Mouse (Mus musculus): ENCODE data around the gene Fan1.

The Fan1 gene

DNA sequence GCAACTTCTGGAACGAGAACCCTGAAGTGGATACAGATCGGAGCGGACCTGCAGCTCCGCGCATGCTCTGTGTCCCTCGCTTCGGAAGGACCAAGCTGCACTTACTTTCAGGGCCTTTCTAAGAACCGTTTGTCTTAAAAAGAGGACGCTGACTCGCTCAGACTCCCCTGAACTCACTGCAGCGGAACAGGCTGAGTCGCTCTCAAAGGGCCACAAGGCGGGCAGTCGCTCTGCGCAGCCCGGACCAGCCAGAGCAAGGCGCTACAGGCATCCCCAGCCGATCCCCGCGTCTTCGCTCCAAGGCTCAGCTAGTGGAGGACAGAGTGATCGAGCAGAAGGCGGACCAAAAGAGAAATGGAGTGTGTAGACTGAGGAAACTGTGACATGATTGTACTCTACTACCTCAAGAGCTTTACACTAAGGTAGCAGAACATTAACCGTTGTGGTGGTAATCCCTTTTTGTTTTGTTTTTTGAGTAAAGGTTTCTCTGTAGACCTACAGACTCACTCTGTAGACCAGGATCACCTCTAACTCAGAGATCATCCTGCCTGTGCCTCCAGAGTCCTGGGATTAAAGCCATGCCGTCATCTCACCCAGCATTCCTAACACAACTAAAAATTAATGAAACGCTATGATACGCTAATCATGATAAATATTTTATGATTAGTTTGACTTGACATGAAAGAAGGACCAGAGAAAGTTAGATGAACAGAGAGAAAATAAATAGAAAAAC is at the start of gene Fan1:
Gene Fan1, minus strand, starts transcription at position 266 of the 733 bp plus-strand sequence.
- peak; percentile 89 for DNase-seq (ENCODE audit: low spot score)

DNA sequence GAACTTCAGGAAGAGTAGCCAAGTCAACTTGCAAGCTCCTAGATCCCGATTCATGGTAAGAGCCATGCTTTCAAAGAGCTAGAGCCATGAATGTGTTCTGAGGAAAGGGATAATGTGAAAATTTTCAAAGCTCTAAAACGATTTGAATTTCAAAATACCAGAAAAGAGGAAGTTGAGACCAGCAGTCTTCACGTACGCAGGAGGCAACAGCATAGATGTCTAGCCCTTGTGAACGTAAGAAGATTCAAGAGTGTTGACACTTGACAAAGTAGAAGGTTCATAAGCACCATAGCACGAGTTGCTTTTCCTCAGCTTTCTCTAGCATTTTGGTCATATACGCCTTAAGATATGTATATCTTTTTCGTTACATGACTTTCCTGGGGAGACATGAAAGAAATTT is 30.1 kb upstream of the Fan1 start:
- DNase-seq (ENCODE audit: low spot score), result no peak

DNA sequence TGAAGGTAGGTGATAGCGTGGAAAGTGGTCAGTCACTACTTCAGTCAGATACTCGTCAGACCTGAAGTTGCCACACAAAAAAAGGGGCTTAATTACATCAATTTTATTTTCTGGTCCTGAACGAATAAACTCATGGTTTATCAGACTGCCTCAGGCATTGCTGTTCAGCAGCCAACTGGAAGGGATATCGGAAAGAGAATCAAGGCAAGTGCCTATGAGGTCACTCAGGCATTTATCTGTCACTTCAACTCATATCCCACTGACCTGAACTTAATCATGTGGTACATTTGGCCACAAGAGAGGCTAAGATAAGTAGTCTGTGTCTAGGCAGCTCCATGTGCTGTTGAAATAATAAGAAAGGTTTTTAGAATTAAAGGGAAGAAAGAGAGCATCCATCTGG is 28.6 kb upstream of the Fan1 start:
- DNase-seq (ENCODE audit: low spot score), result no peak

DNA sequence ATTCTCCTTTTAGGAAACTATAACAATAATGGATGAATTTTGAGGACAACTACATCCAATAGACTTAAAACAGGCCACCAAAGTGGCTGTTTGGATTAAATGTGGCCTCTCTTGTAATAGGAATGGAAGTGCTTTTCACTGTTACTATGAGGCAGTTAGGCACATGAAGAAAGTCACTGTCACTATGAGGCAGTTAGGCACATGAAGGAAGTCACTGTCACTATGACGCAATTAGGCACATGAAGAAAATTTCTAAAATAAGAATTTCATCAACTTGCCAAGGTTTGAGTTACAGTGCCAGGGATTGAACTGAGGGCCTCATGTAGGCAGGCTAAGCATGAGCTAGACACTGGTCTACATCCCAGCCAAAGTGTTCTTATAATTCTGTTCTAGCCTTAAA is 26.8 kb upstream of the Fan1 start:
- DNase-seq (ENCODE audit: low spot score), result no peak

DNA sequence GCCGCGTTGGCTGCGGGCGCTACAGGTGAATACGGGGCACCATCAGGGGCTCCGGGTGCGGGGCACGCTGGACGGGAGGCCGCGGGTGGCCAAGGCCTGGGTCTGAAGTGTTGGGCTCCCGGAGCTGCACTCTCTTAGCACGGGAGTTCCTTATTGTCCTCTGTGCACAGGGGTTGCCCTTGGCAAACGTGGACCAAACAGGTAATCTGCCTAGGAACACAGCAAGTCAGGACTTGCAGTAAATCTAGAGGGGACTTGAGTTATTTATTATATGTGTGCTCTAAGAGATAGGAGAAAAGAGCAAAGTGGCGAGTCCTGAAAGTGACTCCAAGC is 18.9 kb upstream of the Fan1 start:
- no peak for DNase-seq (ENCODE audit: low spot score)

DNA sequence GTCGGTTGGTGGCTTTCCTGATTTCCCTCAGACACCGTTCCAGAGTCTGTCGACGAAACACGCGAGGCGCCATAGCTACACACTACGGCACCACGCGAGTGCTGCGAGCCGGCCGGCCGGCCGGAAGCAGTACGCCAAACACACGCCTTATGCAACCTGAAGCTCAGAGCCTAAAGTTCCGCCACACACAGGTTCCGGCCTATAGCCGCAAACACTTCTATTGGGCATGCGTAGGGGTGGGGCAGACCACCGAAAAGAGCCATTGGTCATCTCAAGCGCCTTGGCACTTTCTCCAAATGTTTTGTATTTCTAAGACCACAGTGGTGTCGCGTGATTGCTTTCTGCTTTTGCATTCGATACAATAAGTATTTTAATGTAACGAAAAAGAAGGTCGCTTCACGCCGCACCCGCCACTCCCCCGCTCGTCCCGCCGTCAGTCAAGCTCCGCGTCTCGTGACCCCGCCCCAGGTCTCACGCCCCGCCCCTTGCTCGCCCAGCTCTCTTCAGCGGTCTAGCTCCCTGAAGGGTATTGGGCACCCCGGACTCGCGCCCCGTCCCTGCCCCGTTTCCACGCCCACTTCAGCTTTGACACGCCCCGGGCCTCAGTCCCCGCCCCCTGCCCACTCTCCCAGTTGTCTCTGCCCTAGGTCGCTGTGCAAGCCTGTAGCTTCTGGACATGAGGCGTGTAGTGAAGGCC is 18.4 kb upstream of the Fan1 start, which contains the start of the genes Mphosph10 and Mcee:
Gene Mphosph10, minus strand, starts transcription at position 147 of the 697 bp plus-strand sequence.
Gene Mcee, plus strand, starts transcription at position 486 of the 697 bp plus-strand sequence.
- peak; percentile 94 for DNase-seq (ENCODE audit: low spot score)

DNA sequence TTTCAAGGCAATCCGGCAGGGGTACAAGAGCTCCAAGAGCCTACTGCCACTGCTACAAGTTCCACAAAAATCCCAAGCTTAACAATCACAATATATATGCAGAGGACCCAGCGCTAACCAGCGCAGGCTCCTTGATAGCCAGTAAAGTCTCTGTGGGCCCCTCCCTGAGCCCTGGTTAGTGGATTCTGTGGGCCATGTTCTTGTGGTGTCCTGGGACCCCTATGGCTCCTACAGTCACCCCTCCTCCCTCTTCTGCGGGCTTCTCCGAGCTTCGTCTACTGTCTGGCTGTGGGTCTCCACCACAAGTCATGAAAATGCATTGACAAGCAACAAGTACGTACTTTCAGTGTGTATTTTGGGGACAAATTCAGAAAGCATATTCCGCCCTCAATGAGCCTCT is 17.6 kb upstream of the Fan1 start:
- DNase-seq (ENCODE audit: low spot score), result no peak

DNA sequence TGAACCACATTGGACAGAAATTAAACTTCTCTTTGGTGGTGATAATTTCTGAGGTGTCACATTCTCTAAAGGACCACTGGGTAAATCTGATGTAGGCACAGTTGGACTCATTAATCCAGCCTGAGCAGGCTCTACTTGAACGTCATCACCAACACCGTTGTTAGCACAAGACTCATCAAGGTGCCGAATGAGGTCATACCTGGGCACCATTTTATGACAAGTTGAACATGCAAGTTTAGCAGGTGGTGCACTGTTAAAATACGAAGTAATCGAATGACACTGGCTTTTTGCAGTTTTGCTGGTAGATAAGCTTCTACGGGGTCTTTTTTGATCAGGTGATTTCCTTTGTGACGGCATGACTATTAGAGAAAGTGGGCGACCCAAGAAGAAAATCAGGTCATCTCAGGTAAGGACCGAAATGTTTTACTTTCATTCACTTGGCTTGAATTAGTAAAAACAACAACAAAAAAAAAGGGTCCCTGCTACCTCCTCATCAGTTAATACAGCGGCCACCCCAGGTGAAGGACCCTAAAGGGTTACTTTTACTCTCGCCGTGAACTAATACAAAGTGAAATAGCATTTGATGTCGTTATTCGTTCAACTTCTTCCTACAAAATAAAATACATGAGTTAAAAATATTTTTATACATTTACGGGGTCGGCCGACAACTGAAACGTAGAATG is 607 bp downstream of the Fan1 start:
- DNase-seq (ENCODE audit: low spot score), result no peak

DNA sequence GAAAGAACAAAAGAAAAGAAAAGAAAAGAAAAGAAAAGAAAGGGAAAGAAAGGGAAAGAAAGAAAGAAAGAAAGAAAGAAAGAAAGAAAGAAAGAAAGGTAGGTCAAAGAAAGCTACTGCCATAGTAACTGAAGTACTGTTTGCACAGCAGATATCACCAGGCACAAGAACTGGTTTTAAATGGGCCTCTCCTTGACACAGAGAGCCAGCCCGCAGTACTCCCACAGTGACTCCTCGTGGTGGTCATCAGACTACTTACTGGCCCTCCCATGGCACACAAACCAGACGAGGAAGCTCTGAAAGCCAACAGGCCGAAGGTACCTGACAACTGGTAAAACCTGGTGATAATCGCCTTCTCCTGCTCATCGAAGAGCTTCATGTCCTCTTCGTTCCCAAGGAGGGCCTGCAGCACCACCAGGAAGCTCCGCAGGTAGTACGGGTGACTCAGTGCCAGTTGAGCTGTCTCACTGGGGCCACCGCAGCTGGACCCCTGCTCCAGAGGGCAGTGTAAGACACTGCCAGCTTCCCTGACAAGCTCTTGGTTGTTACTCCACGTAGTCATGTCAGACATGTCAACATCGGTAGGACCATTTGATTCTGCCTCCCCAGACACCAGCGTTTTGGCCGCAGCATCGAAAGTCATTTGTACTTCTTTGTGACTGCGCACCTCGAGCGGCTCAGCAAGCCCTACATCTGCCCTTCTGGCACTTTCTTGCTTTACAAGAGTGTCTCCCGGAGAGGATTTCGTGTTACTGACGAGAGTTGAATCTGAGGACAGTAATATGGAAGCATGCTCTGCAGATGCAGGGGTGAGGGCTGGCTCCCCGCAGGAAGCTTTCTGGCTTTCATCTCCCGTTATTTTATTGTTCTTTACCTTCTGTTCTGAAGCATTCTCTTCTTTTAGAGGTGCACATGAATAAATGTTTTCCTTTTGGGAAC is 1.7 kb downstream of the Fan1 start:
- no peak for DNase-seq (ENCODE audit: low spot score)

DNA sequence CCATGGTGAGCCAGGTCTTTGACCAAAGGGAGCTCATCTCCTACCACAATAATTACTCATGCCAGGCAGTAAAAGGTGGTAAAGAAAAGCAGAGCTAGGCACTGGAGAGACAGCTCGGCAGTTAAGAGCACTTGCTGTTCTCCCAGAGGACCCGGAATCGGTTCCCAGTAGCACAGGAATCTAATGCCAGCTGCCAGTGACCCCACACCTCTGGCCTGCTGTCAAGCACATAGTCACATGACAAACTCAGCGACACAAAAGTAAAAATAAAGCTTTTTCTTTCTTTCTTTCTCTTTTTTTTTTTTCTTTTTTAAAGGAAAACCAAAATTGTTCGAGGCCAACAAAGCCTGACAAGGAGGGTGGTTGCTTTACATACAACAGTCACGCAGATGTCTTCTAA is 4.1 kb downstream of the Fan1 start:
- DNase-seq (ENCODE audit: low spot score), result no peak

DNA sequence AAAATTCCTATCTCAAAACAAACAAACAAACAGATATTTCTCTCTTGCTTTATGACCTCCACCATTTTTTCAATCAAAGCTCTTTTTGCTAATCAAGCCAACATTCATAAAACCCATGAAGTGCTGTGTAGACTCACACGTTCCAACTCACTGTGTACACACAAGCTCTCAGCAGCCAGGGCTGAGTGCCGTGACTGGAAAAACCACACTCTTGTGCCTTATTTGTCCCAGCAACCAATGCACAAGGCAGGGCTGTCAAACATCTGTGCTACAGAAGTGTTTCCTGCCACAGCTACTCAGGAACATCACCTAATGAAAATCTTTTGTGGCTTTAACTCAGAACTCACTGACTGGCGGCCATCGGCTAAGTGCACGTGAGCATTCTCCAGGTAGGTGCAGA is 8.0 kb downstream of the Fan1 start:
- no peak for DNase-seq (ENCODE audit: low spot score)

DNA sequence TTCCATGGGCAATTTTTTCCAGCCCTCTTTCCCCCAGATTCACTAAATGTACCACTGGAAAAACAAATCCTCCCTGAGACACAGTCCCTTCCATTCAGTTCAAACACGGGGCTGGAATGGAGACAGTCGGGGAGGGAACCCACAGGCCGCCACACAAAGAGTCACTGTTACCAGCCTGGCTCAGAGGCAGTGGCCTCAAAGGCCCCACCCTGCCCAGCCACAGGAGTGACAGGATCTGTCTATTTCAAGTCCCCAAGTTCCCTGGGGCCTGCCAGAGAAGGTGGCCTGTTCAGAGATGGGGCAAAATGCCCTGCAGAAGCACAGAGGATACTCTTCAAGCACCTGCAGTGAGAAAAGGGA is 13.3 kb downstream of the Fan1 start:
- DNase-seq (ENCODE audit: low spot score), result peak; percentile 73

DNA sequence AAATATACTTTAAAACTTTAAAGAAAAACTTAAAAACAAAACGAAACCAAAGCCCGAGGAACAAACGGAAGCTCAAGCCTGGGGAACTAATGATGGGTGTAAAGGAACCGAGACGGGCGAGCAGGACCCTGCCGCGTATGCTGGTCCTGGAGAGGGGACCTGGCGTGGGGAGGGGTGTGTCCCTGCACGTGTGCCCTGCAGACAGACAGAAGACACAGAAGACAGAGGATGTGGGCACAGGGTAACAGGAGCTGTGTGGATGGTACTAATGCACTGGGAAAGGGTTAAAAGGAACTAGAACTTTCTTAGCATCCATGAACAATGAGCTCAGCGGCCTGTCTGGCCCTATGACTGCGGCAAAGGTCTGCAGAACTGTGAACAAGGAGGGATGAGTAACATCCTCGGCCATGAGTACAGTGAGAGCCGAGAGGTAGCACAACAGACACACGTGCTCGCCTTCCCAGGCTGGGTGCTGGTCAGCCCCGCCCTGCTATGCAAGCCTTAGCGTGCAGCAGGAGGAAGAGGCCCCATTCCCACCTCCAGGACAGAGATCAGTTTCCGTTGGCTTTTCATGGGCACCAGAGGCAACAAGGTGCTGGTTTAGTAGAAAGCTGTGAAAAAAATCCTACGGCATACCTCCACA is 13.8 kb downstream of the Fan1 start:
- no peak for DNase-seq (ENCODE audit: low spot score)

DNA sequence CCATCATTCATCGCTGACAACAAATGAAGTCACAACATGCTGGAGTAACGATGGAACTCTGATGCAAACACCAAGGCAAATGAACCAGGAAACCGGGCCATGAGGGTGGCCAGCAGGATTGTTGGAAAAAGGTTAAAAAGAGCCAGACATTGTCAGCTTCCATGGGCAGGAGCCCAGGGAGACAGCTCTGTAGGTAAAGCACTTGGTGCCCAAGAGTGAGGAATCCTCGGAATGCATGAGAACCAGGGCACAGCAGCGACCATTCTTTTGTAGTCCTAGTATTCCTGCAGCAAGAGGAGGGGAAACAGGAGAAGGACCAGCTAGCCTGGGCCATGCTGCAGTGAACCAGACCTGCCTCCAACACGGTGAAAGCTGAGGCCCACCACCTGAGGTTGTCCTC is 15.2 kb downstream of the Fan1 start:
- DNase-seq (ENCODE audit: low spot score), result no peak

DNA sequence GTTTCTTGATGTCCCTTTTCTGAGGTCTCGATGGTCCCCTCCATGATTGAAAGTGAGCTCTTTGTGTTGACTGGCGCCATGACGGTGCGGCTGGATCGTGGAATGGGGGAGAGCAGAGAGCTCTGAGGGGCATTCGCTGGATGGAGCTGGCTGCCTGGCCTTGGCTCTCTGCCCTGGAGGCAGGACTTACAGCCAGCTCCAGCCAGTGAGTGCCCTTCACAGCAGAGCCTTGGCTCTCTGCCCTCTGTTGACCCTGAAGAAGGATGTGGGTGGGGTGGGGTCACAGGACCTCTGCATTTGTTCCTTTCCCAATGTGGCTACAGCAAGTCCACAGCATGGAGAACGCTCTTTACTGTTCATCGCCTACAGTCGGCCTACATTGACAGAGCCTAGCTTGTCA is 16.5 kb downstream of the Fan1 start:
- peak; percentile 82 for DNase-seq (ENCODE audit: low spot score)

DNA sequence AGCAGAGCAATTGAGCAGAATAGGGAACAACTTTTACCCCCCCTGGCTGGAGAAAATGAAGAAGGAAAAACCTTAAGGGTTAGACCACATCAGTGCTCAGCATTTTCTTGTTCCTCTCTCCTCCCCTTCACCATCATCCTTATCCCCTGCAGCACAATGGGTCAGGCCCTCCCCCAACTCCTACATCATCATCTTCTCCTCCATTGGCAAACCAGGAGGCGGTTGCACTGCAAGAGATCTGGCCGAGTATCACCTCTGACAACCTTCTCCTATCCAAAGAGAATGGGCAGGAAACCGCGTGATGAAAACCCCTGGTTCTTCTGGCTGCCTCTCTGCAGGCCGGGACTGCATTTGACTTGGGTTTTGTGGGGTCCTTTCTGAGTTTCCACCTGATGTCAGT is 17.2 kb downstream of the Fan1 start:
- DNase-seq (ENCODE audit: low spot score), result no peak

DNA sequence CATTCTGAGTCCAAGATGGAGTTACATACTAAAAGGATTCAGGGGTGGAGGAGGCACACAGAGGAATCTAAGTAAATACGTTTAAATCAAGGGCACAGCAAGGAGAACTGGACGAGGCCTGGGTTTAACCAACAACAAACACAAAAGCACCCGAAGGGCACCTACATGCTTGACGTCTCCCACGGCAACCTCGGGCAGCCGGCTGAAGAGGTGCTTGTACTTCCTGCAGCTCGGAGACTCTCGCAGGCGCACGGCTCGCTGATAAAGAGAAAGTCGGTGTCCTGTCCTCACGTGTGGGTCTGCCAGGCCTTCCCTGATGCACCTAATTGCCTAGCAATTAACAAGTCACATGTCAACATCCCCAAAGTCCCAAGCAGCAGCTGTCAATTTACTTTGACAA is 19.7 kb downstream of the Fan1 start:
- no peak for DNase-seq (ENCODE audit: low spot score)

DNA sequence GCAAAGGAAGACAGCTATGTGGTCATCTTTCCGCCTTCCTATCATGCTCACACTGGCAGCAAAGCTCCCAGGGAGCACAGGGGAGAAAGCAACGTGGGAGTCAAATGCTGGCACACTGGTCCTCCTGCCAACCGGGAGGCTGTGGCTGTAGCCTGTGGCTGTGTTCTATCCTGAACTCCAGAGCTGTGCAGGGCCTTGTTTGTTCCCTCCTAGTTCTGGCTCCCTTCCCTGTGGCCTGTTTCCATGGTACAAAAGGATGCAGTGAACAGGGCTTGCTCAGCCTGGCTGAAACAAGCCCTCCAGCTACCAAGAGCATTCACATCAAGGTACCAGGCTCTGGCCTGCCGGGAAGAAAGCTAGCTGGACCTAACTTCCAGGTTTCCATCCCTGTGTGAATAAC is 22.8 kb downstream of the Fan1 start:
- peak; percentile 87 for DNase-seq (ENCODE audit: low spot score)

DNA sequence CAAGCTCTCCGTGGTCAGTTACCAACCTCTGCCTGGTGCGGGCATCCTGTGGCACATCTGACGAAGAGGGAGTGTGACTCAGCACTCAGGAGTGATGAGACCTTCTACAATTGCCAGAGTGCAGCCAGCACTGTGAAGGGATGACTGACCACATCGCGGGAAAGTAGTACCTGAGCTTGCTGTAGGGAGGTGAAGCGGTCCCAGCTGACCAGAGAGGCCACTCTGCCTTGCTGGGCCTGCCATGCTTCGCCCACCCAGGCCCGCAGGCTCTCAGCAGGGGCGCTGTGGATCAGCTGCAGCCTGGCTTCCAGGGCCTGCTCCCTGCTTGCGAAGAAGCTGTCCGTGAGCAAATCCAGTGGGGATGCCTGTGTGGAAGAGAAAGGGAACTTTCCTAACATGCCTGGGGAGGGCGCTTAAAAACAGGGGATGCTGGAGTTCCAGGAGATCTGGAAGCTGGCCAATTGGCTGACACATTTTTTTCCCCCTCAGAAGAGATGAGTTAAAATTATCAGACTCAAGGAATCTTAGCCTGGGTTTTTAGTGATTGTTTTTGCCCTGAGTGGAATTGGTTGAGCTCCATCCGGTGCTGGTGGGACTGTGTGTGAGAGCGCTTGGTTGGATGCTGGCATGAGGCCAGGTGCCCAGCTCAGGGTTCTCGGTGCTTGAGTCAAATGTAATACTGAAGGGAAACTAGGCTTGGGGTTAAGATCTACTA is 24.6 kb downstream of the Fan1 start:
- DNase-seq (ENCODE audit: low spot score), result peak; percentile 44

DNA sequence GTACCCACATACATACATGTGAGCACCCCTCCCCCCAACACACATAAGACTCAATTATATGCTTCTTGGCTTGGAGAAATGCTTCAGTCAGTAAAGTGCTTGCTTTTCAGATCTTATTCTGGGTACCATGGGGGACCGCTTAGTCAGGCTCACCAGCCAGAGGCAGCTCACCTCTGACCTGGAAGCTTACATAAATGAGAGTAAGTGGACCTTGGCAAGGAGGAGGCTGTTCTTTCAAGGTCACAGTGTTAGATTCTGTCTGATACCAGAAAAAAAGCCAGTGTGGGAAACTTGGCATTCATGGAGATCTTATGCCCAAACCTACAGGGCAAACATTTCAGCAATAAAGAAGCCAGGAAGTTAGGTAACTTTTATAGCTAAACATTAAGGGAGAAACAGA is 26.1 kb downstream of the Fan1 start:
- no peak for DNase-seq (ENCODE audit: low spot score)

DNA sequence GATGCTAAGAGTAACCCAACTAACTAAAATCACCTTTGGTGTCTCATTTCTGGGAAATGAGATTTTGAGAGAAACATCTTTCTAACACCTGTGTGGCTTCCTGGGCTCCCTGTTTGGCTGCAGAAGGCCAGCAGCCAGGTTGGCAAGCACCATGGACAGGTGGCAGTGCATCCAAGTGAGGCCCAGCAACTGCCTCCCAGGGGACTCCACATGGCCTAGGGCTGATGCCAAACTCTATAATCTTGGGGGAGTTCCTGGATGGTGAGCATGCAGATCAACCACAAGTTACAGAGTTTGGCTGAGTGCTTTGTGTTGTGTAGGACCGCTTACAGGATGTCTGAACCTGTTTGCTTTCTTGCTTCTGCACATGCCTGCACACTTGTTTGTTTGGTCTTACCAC is 41.2 kb downstream of the Fan1 start:
- DNase-seq (ENCODE audit: low spot score), result no peak
